Mouse (Mus musculus) mammary gland, adult 2 months (tissue): ENCODE measurements around the gene Disp3. TPM values are rescaled to one million over a fixed set of nuclear protein-coding genes. Genes with fewer than 3 reads are reported as not detected.

ENCODE experiments used
- polyA plus RNA-seq: library from polyadenylated mRNA; depleted of rRNA; stranded (reverse); fragments of >200 nt; gene quantifications from 2 replicates; pipeline ENCODE4 v1.2.3, GENCODE M21; 2012; ENCODE audit warnings: low replicate concordance; rRNA removed

The Disp3 gene
- polyA plus RNA-seq = 0.16 and 0.27 TPM in 2 replicates

GRCm38 (mm10) chr4:148287476-148288054, at the start of gene Disp3:
Disp3 (minus strand) TSS chr4:148287965.

Other genes starting within 250 kb of the Disp3 start
- gene Clcn6, start 249.1 kb downstream of the Disp3 start, polyA plus RNA-seq = 13.0 and 18.4 TPM in 2 replicates
- 34.8 and 35.4 TPM in 2 replicates for gene Mthfr, start 248.9 kb downstream of the Disp3 start, polyA plus RNA-seq
- 36.2 and 43.3 TPM in 2 replicates for gene Agtrap, start 199.9 kb downstream of the Disp3 start, polyA plus RNA-seq
- 38.2 and 46.3 TPM in 2 replicates for gene Mad2l2, start 157.6 kb downstream of the Disp3 start, polyA plus RNA-seq
- 0.83 and 1.0 TPM in 2 replicates for gene Draxin, start 157.3 kb downstream of the Disp3 start, polyA plus RNA-seq
- gene Fbxo6, start 135.8 kb downstream of the Disp3 start, polyA plus RNA-seq = 77.4 and 85.2 TPM in 2 replicates
- 12.3 and 15.3 TPM in 2 replicates for gene Fbxo44, start 127.5 kb downstream of the Disp3 start, polyA plus RNA-seq
- 1.2 and 1.7 TPM in 2 replicates for gene Fbxo2, start 127.3 kb downstream of the Disp3 start, polyA plus RNA-seq
- gene Ubiad1, start 156.8 kb upstream of the Disp3 start, polyA plus RNA-seq = 24.3 and 33.5 TPM in 2 replicates
- 21.6 and 24.9 TPM in 2 replicates for gene Mtor, start 160.6 kb upstream of the Disp3 start, polyA plus RNA-seq
- 1.2 and 1.6 TPM in 2 replicates for gene Angptl7, start 212.5 kb upstream of the Disp3 start, polyA plus RNA-seq